Mouse (Mus musculus) embryonic facial prominence, embryonic 13.5 days (tissue): ENCODE measurements around the gene Vtcn1. TPM values are rescaled to one million over a fixed set of nuclear protein-coding genes. Genes with fewer than 3 reads are reported as not detected.

Experiments
- ATAC-seq: fragments of 200-750 bp; cut with Nextera tagmentation; 2 replicates; pipeline ENCODE4 v1.8.0; 2017; ENCODE audit warnings: low read depth; ENCODE audit not compliant: insufficient number of reproducible peaks, insufficient read depth, low FRiP score, low TSS enrichment
- H3K27ac ChIP-seq: fragments of 300-500 bp; sonication (generic); 2 replicates; pipeline ENCODE4 v1.5.1; 2015; ENCODE audit warnings: moderate library complexity, mild to moderate bottlenecking, inconsistent platforms
- H3K27me3 ChIP-seq: fragments of 300-500 bp; sonication (generic); 2 replicates; pipeline ENCODE4 v1.6.1; 2015; ENCODE audit warnings: mild to moderate bottlenecking, inconsistent platforms
- H3K36me3 ChIP-seq: fragments of 300-500 bp; sonication (generic); 2 replicates; pipeline ENCODE4 v1.6.1; 2015; ENCODE audit warnings: mild to moderate bottlenecking, inconsistent platforms
- H3K4me1 ChIP-seq: fragments of 300-500 bp; sonication (generic); 2 replicates; pipeline ENCODE4 v1.6.1; 2015; ENCODE audit warnings: inconsistent platforms
- H3K4me2 ChIP-seq: fragments of 300-500 bp; sonication (generic); 2 replicates; pipeline ENCODE4 v1.6.1; 2015; ENCODE audit warnings: moderate library complexity, mild to moderate bottlenecking, inconsistent platforms
- H3K4me3 ChIP-seq: fragments of 300-500 bp; sonication (generic); 2 replicates; pipeline ENCODE4 v1.5.1; 2015; ENCODE audit warnings: mild to moderate bottlenecking, inconsistent platforms
- H3K9ac ChIP-seq: fragments of 300-500 bp; sonication (generic); 2 replicates; pipeline ENCODE4 v1.6.1; 2015; ENCODE audit warnings: mild to moderate bottlenecking, inconsistent platforms
- H3K9me3 ChIP-seq: fragments of 300-500 bp; sonication (generic); 2 replicates; pipeline ENCODE4 v1.6.1; 2016; ENCODE audit warnings: inconsistent platforms
- WGBS: fragments of 180-500 bp; shearing (Covaris S2); methylation state at CpG from one replicate; pipeline ENCODE4 v1.1.7; 2015; ENCODE audit warnings: mixed read lengths; 5-methylcytosine and 5-hydroxymethylcytosine counted together
- polyA plus RNA-seq: library from polyadenylated mRNA; unstranded; fragments of >200 nt; fragmentation: Nextera tagmentation; extraction: Ambion mirVana; gene quantifications from 2 replicates; pipeline ENCODE4 v1.2.1, GENCODE M21; 2015

Vtcn1 gene
- 0.17 and 0.20 TPM in 2 replicates for polyA plus RNA-seq

DNA sequence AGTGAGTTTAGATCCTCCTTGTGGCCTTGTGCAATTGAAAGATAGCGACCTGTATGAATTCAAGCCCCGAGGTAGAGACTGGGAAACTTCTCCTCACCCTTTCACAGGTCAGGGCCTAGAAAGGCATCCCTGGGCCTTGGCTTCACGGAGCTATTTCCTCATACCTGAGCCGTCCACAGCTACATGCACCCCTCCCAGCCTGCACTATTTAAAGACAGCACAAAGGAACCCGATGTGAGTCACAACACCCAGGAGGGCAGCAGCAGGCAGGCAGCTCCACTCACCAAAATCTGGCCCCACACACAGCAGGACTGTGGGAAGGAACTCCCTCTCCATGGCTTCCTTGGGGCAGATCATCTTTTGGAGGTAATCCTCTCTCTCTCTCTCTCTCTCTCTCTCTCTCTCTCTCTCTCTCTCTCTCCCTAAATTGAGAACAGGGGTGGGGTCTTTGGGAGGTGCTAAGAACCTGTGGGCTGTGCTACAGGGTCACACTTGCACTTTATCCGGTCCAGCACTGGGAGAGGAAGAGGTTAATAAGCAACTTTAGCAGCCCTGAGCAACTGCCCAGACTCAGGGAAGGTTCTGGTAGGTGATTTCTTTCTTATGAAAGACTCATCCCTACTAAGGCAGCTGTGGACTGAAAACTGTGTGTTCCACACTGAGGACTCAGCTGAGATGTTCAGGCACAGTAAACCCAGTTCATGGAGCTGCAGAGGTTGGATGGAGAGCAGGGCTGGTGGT is at the start of gene Vtcn1:
TSS of gene Vtcn1 (plus strand) at position 235 of the 741 bp plus-strand sequence.
- 46% methylated on average over 6 of the region's 6 CpGs for WGBS
- Histone ChIP-seq H3K36me3 (no peaks in the 10 kb centered on the region), H3K4me3 (no peak within 1 kb of the TSS)

DNA sequence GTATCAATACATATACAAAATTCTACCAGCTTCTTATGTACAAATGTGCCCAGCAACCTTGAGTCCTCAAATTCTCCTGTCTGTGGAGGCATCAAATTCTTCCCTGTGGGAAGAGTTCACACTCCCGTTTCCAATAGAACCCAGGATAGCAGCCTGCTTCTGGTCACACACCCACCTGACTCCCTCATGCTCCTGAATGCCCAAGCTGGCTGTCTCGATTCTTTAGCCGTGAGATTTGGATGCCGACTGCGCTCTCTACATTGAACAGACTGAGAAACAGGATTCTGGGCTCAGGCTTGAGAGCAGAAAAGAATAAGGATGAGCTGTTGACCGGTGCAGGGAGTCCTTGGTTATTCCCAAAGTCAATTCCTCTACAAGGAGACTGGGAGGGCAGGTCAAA is 48.3 kb upstream of the Vtcn1 start:
- H3K4me2 ChIP-seq, result no peak overlapping the region
- no peak overlapping the region for H3K4me3 ChIP-seq
- no peak for ATAC-seq
- H3K27me3 ChIP-seq, result no peaks in the 10 kb centered on the region
- 85% methylated on average over 6 of the region's 6 CpGs for WGBS
- H3K9ac ChIP-seq, result no peak overlapping the region
- no peaks in the 10 kb centered on the region for H3K4me1 ChIP-seq
- H3K9me3 ChIP-seq, result no peaks in the 10 kb centered on the region
- H3K27ac ChIP-seq, result no peak overlapping the region
- H3K36me3 ChIP-seq, result no peaks in the 10 kb centered on the region

More for the DNA sequence above, at the start of gene Vtcn1:
- ATAC-seq, result no peak
- H3K27me3 ChIP-seq, result no peaks in the 10 kb centered on the region
- no peak within 1 kb of the TSS for H3K4me2 ChIP-seq
- no peak within 1 kb of the TSS for H3K9ac ChIP-seq
- no peak within 1 kb of the TSS for H3K27ac ChIP-seq
- H3K9me3 ChIP-seq, result no peaks in the 10 kb centered on the region
- peaks cover 7% of the 10 kb centered on the region; the same call in 1 of the 2 replicates for H3K4me1 ChIP-seq

DNA sequence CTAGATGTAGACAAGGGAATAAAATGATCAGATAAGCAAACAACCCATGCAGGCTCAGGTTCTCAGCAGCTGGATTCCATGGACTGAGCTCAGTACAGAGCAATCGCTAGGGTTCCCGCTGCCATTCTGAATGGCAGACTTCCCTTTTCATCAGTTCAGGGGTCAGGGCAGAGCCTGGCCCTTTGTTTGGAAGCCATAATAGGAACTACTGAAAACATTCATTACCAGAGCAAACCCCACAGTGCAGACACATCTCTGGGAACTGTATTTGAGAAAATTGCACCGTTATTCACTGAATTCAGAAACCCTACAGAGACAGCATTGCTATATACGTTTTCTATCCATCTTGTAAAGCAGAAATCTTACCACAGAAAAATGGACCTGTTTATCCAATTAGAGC is 47.7 kb upstream of the Vtcn1 start:
- no peak for ATAC-seq
- no peak overlapping the region for H3K9ac ChIP-seq
- no peak overlapping the region for H3K4me2 ChIP-seq
- H3K27me3 ChIP-seq, result no peaks in the 10 kb centered on the region
- 65% methylated on average over 4 of the region's 4 CpGs for WGBS
- H3K9me3 ChIP-seq, result no peaks in the 10 kb centered on the region
- H3K4me1 ChIP-seq, result no peaks in the 10 kb centered on the region
- no peaks in the 10 kb centered on the region for H3K36me3 ChIP-seq
- H3K27ac ChIP-seq, result no peak overlapping the region
- no peak overlapping the region for H3K4me3 ChIP-seq

- H3K9me3 ChIP-seq, result no peaks in the 10 kb centered on the region
- H3K4me3 ChIP-seq, result no peak overlapping the region
- no peak for ATAC-seq
- no peak overlapping the region for H3K27ac ChIP-seq
- H3K9ac ChIP-seq, result no peak overlapping the region
- H3K36me3 ChIP-seq, result no peaks in the 10 kb centered on the region
- H3K27me3 ChIP-seq, result no peaks in the 10 kb centered on the region
- no peak overlapping the region for H3K4me2 ChIP-seq
- 71% methylated on average over 2 of the region's 2 CpGs for WGBS
- H3K4me1 ChIP-seq, result no peaks in the 10 kb centered on the region
Measured at GRCm38 (mm10) chr3:100786076-100786475, 39.2 kb upstream of the Vtcn1 start.

- Histone ChIP-seq H3K9me3 (no peaks in the 10 kb centered on the region), H3K27ac (no peak overlapping the region), H3K4me3 (no peak overlapping the region), H3K27me3 (no peaks in the 10 kb centered on the region), H3K4me1 (no peaks in the 10 kb centered on the region), H3K9ac (no peak overlapping the region), H3K36me3 (no peaks in the 10 kb centered on the region), H3K4me2 (no peak overlapping the region)
- ATAC-seq, result no peak
- 78% methylated on average over 3 of the region's 3 CpGs for WGBS
Measured at GRCm38 (mm10) chr3:100791670-100792069, 33.6 kb upstream of the Vtcn1 start.

GRCm38 (mm10) chr3:100793345-100793744 is 31.9 kb upstream of the Vtcn1 start:
- Histone ChIP-seq H3K4me3 (no peak overlapping the region), H3K4me2 (no peak overlapping the region), H3K9ac (no peak overlapping the region), H3K36me3 (no peaks in the 10 kb centered on the region), H3K27ac (no peak overlapping the region), H3K4me1 (no peaks in the 10 kb centered on the region), H3K9me3 (no peaks in the 10 kb centered on the region), H3K27me3 (no peaks in the 10 kb centered on the region)
- ATAC-seq, result no peak
- 73% methylated on average over 2 of the region's 2 CpGs for WGBS

DNA sequence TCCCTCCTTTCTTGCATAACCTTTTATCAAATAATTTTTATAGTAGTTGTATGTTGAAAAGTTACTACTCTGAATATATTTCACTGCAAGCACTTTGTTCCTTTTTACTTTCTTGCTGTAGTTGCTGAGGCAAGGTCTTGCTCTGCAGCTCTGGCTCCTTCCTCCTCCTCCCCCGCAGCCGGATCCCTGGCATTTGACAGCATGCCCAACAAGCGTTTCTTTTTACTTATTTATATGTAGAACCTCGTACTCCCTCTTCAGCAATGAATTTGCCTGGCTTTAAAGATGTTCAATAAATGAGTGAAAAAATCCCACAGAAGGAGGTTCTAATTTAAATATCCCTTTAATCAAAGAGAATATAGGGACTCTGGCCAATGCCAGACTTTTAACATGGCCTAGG is 28.7 kb upstream of the Vtcn1 start:
- Histone ChIP-seq H3K9ac (no peak overlapping the region), H3K4me1 (no peaks in the 10 kb centered on the region), H3K4me3 (no peak overlapping the region), H3K36me3 (no peaks in the 10 kb centered on the region), H3K4me2 (no peak overlapping the region), H3K27me3 (no peaks in the 10 kb centered on the region), H3K9me3 (no peaks in the 10 kb centered on the region), H3K27ac (no peak overlapping the region)
- ATAC-seq, result no peak
- 60% methylated on average over 4 of the region's 4 CpGs for WGBS

DNA sequence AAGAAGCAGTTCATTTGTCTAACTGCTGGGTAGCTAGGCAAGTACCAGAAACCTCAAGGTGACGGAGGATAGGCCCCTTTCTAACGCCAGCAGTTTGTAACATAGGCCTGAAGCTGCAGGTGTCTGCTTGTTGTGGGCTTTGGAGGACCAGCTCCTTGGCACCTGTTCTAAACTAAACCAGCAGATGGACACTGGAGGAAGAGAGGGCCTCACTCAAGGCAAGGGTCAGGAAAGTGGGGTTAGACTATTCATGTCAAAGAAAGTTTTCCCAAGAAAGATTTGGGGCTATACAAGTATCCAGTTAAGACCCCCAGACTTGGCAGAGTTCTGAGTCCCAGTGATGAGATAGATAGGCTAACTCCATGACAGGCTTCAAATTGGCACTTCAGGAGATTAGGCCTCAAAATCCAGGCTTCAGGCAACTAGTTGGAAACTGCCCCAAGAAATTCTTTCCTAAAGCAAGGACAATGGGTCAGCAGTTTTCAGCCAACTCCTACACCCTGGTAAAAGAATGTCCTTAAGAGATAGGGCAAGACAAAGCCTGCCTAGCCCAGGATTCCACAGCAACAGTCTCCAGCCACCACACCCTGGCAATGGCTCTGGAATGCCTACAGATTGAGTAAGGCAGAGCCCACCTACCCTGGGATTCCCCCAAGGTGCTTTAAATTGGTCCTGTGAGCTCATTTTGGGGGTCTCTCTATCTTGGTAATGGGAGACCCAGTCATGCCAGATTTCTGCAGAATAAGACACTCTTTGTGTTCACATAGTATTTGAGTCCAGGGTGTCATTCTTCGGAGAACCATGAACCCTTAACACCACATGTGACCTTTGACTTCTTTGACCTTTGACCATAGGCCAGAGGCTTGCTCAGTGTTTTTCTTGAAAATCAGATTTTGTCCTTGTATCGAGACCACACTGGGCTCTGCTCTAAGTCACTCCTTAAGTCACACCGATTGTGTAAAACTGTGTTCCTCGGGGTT is 27.8 kb upstream of the Vtcn1 start:
- WGBS, result 42% methylated on average over 6 of the region's 6 CpGs
- ATAC-seq, result no peak
- H3K4me2 ChIP-seq, result no peak overlapping the region
- H3K9me3 ChIP-seq, result no peaks in the 10 kb centered on the region
- H3K4me1 ChIP-seq, result no peaks in the 10 kb centered on the region
- no peaks in the 10 kb centered on the region for H3K36me3 ChIP-seq
- no peak overlapping the region for H3K4me3 ChIP-seq
- H3K9ac ChIP-seq, result no peak overlapping the region
- no peaks in the 10 kb centered on the region for H3K27me3 ChIP-seq
- no peak overlapping the region for H3K27ac ChIP-seq

- 52% methylated on average over 3 of the region's 3 CpGs for WGBS
- H3K36me3 ChIP-seq, result no peaks in the 10 kb centered on the region
- no peaks in the 10 kb centered on the region for H3K9me3 ChIP-seq
- H3K4me2 ChIP-seq, result no peak overlapping the region
- ATAC-seq, result no peak
- H3K9ac ChIP-seq, result no peak overlapping the region
- no peak overlapping the region for H3K4me3 ChIP-seq
- H3K27me3 ChIP-seq, result no peaks in the 10 kb centered on the region
- H3K4me1 ChIP-seq, result no peaks in the 10 kb centered on the region
- H3K27ac ChIP-seq, result no peak overlapping the region
Measured at GRCm38 (mm10) chr3:100798872-100799422, 26.3 kb upstream of the Vtcn1 start.

GRCm38 (mm10) chr3:100804975-100805374 is 20.3 kb upstream of the Vtcn1 start:
- H3K27me3 ChIP-seq, result no peaks in the 10 kb centered on the region
- H3K27ac ChIP-seq, result no peak overlapping the region
- no peak overlapping the region for H3K4me3 ChIP-seq
- 64% methylated on average over 1 of the region's 1 CpGs for WGBS
- no peak for ATAC-seq
- no peak overlapping the region for H3K4me2 ChIP-seq
- H3K4me1 ChIP-seq, result no peaks in the 10 kb centered on the region
- H3K9me3 ChIP-seq, result no peaks in the 10 kb centered on the region
- H3K36me3 ChIP-seq, result no peaks in the 10 kb centered on the region
- H3K9ac ChIP-seq, result no peak overlapping the region

- H3K9ac ChIP-seq, result no peak overlapping the region
- H3K4me1 ChIP-seq, result no peaks in the 10 kb centered on the region
- no peak overlapping the region for H3K4me3 ChIP-seq
- H3K4me2 ChIP-seq, result no peak overlapping the region
- H3K27me3 ChIP-seq, result no peaks in the 10 kb centered on the region
- no peaks in the 10 kb centered on the region for H3K36me3 ChIP-seq
- no peak overlapping the region for H3K27ac ChIP-seq
- 69% methylated on average over 6 of the region's 6 CpGs for WGBS
- no peak for ATAC-seq
- H3K9me3 ChIP-seq, result no peaks in the 10 kb centered on the region
Measured at GRCm38 (mm10) chr3:100805925-100806324, 19.3 kb upstream of the Vtcn1 start.
